Mouse (Mus musculus): ENCODE results near the gene Gm21964. TPM values are rescaled to one million over a fixed set of nuclear protein-coding genes. Genes with fewer than 3 reads are reported as not detected.
A peak's percentile ranks its signal among the peaks of the same experiment; 100 is the strongest.

Gm21964 gene
- polyA plus RNA-seq, 1 experiment from 2014 or later, result not detected

GRCm38 (mm10) chr8:110140770-110141169, 39.8 kb downstream of the Gm21964 start:
- H3K9ac ChIP-seq (replicated peaks), result no peak overlapping the region
- WGBS (ENCODE audit: insufficient replicate concordance), result 68% methylated on average over 4 of the region's 4 CpGs
- H3K27me3 ChIP-seq (ENCODE audit: insufficient read depth, low read length), result no peaks in the 10 kb centered on the region
- H3K4me2 ChIP-seq (ENCODE audit: low read depth, low read length), result no peak overlapping the region
- no peaks in the 10 kb centered on the region for H3K36me3 ChIP-seq (replicated peaks; ENCODE audit: insufficient read depth, low read length)
- DNase-seq (no peak), ATAC-seq (no peak)
- H3K9me3 ChIP-seq (ENCODE audit: low read length), result no peaks in the 10 kb centered on the region
- no peaks in the 10 kb centered on the region for H3K4me1 ChIP-seq (ENCODE audit: insufficient read depth)
- H3K4me3 ChIP-seq (ENCODE audit: low read depth, low read length), result no peak overlapping the region
- no peak for TF ChIP-seq CTCF (IDR thresholded peaks at IDR 0.05; ENCODE audit: low read depth)
- no peak for TF ChIP-seq EP300 (IDR thresholded peaks at IDR 0.05; ENCODE audit: low read depth)
- no peak overlapping the region for H3K27ac ChIP-seq (ENCODE audit: low read depth)

GRCm38 (mm10) chr8:110145538-110145937, 44.5 kb downstream of the Gm21964 start:
- Histone ChIP-seq H3K27ac (ENCODE audit: low read depth) (no peak overlapping the region), H3K4me1 (ENCODE audit: insufficient read depth) (no peaks in the 10 kb centered on the region)

GRCm38 (mm10) chr8:110152951-110153350, 51.9 kb downstream of the Gm21964 start:
- H3K27ac ChIP-seq (ENCODE audit: low read depth), result no peak overlapping the region
- no peaks in the 10 kb centered on the region for H3K9me3 ChIP-seq (ENCODE audit: low read length)
- 67% methylated on average over 6 of the region's 6 CpGs for WGBS (ENCODE audit: insufficient replicate concordance)
- H3K4me1 ChIP-seq (ENCODE audit: insufficient read depth), result no peaks in the 10 kb centered on the region
- no peaks in the 10 kb centered on the region for H3K36me3 ChIP-seq (replicated peaks; ENCODE audit: insufficient read depth, low read length)
- no peak overlapping the region for H3K4me3 ChIP-seq (ENCODE audit: low read depth, low read length)
- ATAC-seq, result no peak
- no peak for DNase-seq
- H3K9ac ChIP-seq (replicated peaks), result no peak overlapping the region
- no peaks in the 10 kb centered on the region for H3K27me3 ChIP-seq (ENCODE audit: insufficient read depth, low read length)
- TF ChIP-seq CTCF (IDR thresholded peaks at IDR 0.05; ENCODE audit: low read depth) (no peak), EP300 (IDR thresholded peaks at IDR 0.05; ENCODE audit: low read depth) (no peak)
- no peak overlapping the region for H3K4me2 ChIP-seq (ENCODE audit: low read depth, low read length)

More at GRCm38 (mm10) chr8:110145538-110145937, 44.5 kb downstream of the Gm21964 start:
- H3K9ac ChIP-seq (replicated peaks), result no peak overlapping the region
- DNase-seq (peak; percentile 52), ATAC-seq (no peak)
- WGBS (ENCODE audit: insufficient replicate concordance), result 2% methylated on average over 4 of the region's 4 CpGs
- TF ChIP-seq EP300 (IDR thresholded peaks at IDR 0.05; ENCODE audit: low read depth), result no peak
- peak; percentile 83 for TF ChIP-seq CTCF (IDR thresholded peaks at IDR 0.05; ENCODE audit: low read depth)
- H3K27me3 ChIP-seq (ENCODE audit: insufficient read depth, low read length), result no peaks in the 10 kb centered on the region
- H3K4me3 ChIP-seq (ENCODE audit: low read depth, low read length), result no peak overlapping the region
- H3K4me2 ChIP-seq (ENCODE audit: low read depth, low read length), result no peak overlapping the region
- H3K36me3 ChIP-seq (replicated peaks; ENCODE audit: insufficient read depth, low read length), result no peaks in the 10 kb centered on the region
- H3K9me3 ChIP-seq (ENCODE audit: low read length), result no peaks in the 10 kb centered on the region

Other genes with a start within 250 kb of the Gm21964 start
- 1.5 TPM in 2 replicates for gene Phlpp2, start 232.7 kb upstream of the Gm21964 start, polyA plus RNA-seq (2015; fragmentation: Nextera tagmentation; extraction: Ambion mirVana)
- 0.58 and 0.69 TPM in 2 replicates for gene Marveld3, start 139.0 kb upstream of the Gm21964 start, polyA plus RNA-seq (2015; fragmentation: Nextera tagmentation; extraction: Ambion mirVana)
- gene Tat, start 110.8 kb upstream of the Gm21964 start, polyA plus RNA-seq (2015; fragmentation: Nextera tagmentation; extraction: Ambion mirVana), result 64.5 and 108 TPM in 2 replicates
- 0.13 and 0.31 TPM in 2 replicates for gene Chst4, start 61.5 kb upstream of the Gm21964 start, polyA plus RNA-seq (2015; fragmentation: Nextera tagmentation; extraction: Ambion mirVana)
- gene Zfp612, start 21.5 kb upstream of the Gm21964 start, polyA plus RNA-seq (2015; fragmentation: Nextera tagmentation; extraction: Ambion mirVana), result 2.7 TPM in 2 replicates
- not detected in 2 replicates for gene Gm17720, start 1.5 kb downstream of the Gm21964 start, polyA plus RNA-seq (2015; fragmentation: Nextera tagmentation; extraction: Ambion mirVana)
- not detected in 2 replicates for gene Calb2, start 67.0 kb downstream of the Gm21964 start, polyA plus RNA-seq (2015; fragmentation: Nextera tagmentation; extraction: Ambion mirVana)
- 1.8 and 2.5 TPM in 2 replicates for gene Cmtr2, start 114.5 kb downstream of the Gm21964 start, polyA plus RNA-seq (2015; fragmentation: Nextera tagmentation; extraction: Ambion mirVana)
- gene Hydin, start 165.8 kb downstream of the Gm21964 start, polyA plus RNA-seq (2015; fragmentation: Nextera tagmentation; extraction: Ambion mirVana), result 0.01 and 0.04 TPM in 2 replicates

All from liver, postnatal 0 days (tissue).